Mouse (Mus musculus): Measurements from ENCODE around the gene Igtp. TPM values are rescaled to one million over a fixed set of nuclear protein-coding genes. Genes with fewer than 3 reads are reported as not detected.
"Not testable (repeated sequence)": the region's sequence is repeated elsewhere in the genome, so short reads cannot be mapped to it uniquely, and the experiment has no call there.

The Igtp gene
- total and polyA plus RNA-seq, 2 experiments from 2014 or later: 2.1 to 6.3 TPM

- Histone ChIP-seq H3K4me2 (ENCODE audit: low read depth, low read length) (no peak overlapping the region), H3K9me3 (ENCODE audit: low read length) (no peaks in the 10 kb centered on the region), H3K4me1 (ENCODE audit: insufficient read depth, low read length) (no peaks in the 10 kb centered on the region), H3K27me3 (ENCODE audit: insufficient read depth, low read length) (no peaks in the 10 kb centered on the region), H3K27ac (no peak overlapping the region), H3K4me3 (ENCODE audit: low read length) (no peak overlapping the region), H3K9ac (replicated peaks; ENCODE audit: low read length) (no peak overlapping the region), H3K36me3 (ENCODE audit: insufficient read depth, low read length) (no peaks in the 10 kb centered on the region)
- DNase-seq (ENCODE audit: low spot score) (no peak), ATAC-seq (no peak)
- no peak for TF ChIP-seq CTCF (IDR thresholded peaks at IDR 0.05; ENCODE audit: low read depth)
- 24% methylated on average over 2 of the region's 2 CpGs for WGBS
Observed at GRCm38 (mm10) chr11:58211682-58212067, 12.3 kb downstream of the Igtp start.

- ATAC-seq (no peak), DNase-seq (ENCODE audit: low spot score) (no peak)
- no peak for TF ChIP-seq CTCF (IDR thresholded peaks at IDR 0.05; ENCODE audit: low read depth)
- Histone ChIP-seq H3K27me3 (ENCODE audit: insufficient read depth, low read length) (no peaks in the 10 kb centered on the region), H3K9ac (replicated peaks; ENCODE audit: low read length) (no peak overlapping the region), H3K9me3 (ENCODE audit: low read length) (no peaks in the 10 kb centered on the region), H3K27ac (no peak overlapping the region), H3K36me3 (ENCODE audit: insufficient read depth, low read length) (no peaks in the 10 kb centered on the region), H3K4me1 (ENCODE audit: insufficient read depth, low read length) (no peaks in the 10 kb centered on the region), H3K4me3 (ENCODE audit: low read length) (no peak overlapping the region), H3K4me2 (ENCODE audit: low read depth, low read length) (no peak overlapping the region)
- 83% methylated on average over 7 of the region's 7 CpGs for WGBS
Observed at GRCm38 (mm10) chr11:58213673-58214342, 14.5 kb downstream of the Igtp start.

- no peak for TF ChIP-seq CTCF (IDR thresholded peaks at IDR 0.05; ENCODE audit: low read depth)
- H3K27me3 ChIP-seq (ENCODE audit: insufficient read depth, low read length): no peaks in the 10 kb centered on the region
- H3K4me3 ChIP-seq (ENCODE audit: low read length): peak overlapping the region; percentile 29
- no peak overlapping the region for H3K27ac ChIP-seq
- 0 out of 2 replicates have a peak overlapping the region, but pooled peaks have one; percentile 25 for H3K9ac ChIP-seq (replicated peaks; ENCODE audit: low read length)
- no peaks in the 10 kb centered on the region for H3K4me1 ChIP-seq (ENCODE audit: insufficient read depth, low read length)
- H3K36me3 ChIP-seq (ENCODE audit: insufficient read depth, low read length): no peaks in the 10 kb centered on the region
- no peaks in the 10 kb centered on the region for H3K9me3 ChIP-seq (ENCODE audit: low read length)
- H3K4me2 ChIP-seq (ENCODE audit: low read depth, low read length): peak overlapping the region; percentile 47
- ATAC-seq: peak; percentile 58; the same call in 1 of the 2 replicates
- peak; percentile 31 for DNase-seq (ENCODE audit: low spot score)
- WGBS: 48% methylated on average over 17 of the region's 17 CpGs
Observed at GRCm38 (mm10) chr11:58214391-58215048, 15.2 kb downstream of the Igtp start.

GRCm38 (mm10) chr11:58215049-58215430 is 15.7 kb downstream of the Igtp start:
- not testable (repeated sequence) for H3K9ac ChIP-seq (replicated peaks; ENCODE audit: low read length); ATAC-seq; H3K27ac ChIP-seq; H3K27me3 ChIP-seq (ENCODE audit: insufficient read depth, low read length); H3K9me3 ChIP-seq (ENCODE audit: low read length); H3K36me3 ChIP-seq (ENCODE audit: insufficient read depth, low read length); DNase-seq (ENCODE audit: low spot score); H3K4me1 ChIP-seq (ENCODE audit: insufficient read depth, low read length)
- peak overlapping the region; percentile 47; the same call in 1 of the 2 replicates for H3K4me2 ChIP-seq (ENCODE audit: low read depth, low read length)
- 33% methylated on average over 2 of the region's 3 CpGs for WGBS
- H3K4me3 ChIP-seq (ENCODE audit: low read length): peak overlapping the region; percentile 29; the same call in 1 of the 2 replicates

GRCm38 (mm10) chr11:58215814-58216213 is 16.5 kb downstream of the Igtp start:
- DNase-seq (ENCODE audit: low spot score) (no peak), ATAC-seq (no peak)
- Histone ChIP-seq H3K9ac (replicated peaks; ENCODE audit: low read length) (no peak overlapping the region), H3K4me3 (ENCODE audit: low read length) (no peak overlapping the region), H3K27me3 (ENCODE audit: insufficient read depth, low read length) (no peaks in the 10 kb centered on the region), H3K4me2 (ENCODE audit: low read depth, low read length) (no peak overlapping the region), H3K9me3 (ENCODE audit: low read length) (no peaks in the 10 kb centered on the region), H3K4me1 (ENCODE audit: insufficient read depth, low read length) (no peaks in the 10 kb centered on the region), H3K27ac (no peak overlapping the region), H3K36me3 (ENCODE audit: insufficient read depth, low read length) (no peaks in the 10 kb centered on the region)
- 88% methylated on average over 5 of the region's 5 CpGs for WGBS
- no peak for TF ChIP-seq CTCF (IDR thresholded peaks at IDR 0.05; ENCODE audit: low read depth)

- no peak overlapping the region for H3K4me3 ChIP-seq (ENCODE audit: low read length)
- no peak for DNase-seq (ENCODE audit: low spot score)
Observed at GRCm38 (mm10) chr11:58216823-58217222, 17.5 kb downstream of the Igtp start.

GRCm38 (mm10) chr11:58223751-58224150 is 24.4 kb downstream of the Igtp start:
- Histone ChIP-seq H3K36me3 (ENCODE audit: insufficient read depth, low read length) (no peaks in the 10 kb centered on the region), H3K9ac (replicated peaks; ENCODE audit: low read length) (no peak overlapping the region), H3K9me3 (ENCODE audit: low read length) (no peaks in the 10 kb centered on the region), H3K4me1 (ENCODE audit: insufficient read depth, low read length) (no peaks in the 10 kb centered on the region), H3K27me3 (ENCODE audit: insufficient read depth, low read length) (no peaks in the 10 kb centered on the region), H3K4me2 (ENCODE audit: low read depth, low read length) (no peak overlapping the region), H3K4me3 (ENCODE audit: low read length) (no peak overlapping the region), H3K27ac (no peak overlapping the region)
- no peak for ATAC-seq
- WGBS: 30% methylated on average over 4 of the region's 4 CpGs
- DNase-seq (ENCODE audit: low spot score): peak; percentile 52
- TF ChIP-seq CTCF (IDR thresholded peaks at IDR 0.05; ENCODE audit: low read depth): no peak

More at GRCm38 (mm10) chr11:58216823-58217222, 17.5 kb downstream of the Igtp start:
- TF ChIP-seq CTCF (IDR thresholded peaks at IDR 0.05; ENCODE audit: low read depth): no peak
- no peaks in the 10 kb centered on the region for H3K36me3 ChIP-seq (ENCODE audit: insufficient read depth, low read length)
- WGBS: 85% methylated on average over 6 of the region's 6 CpGs
- H3K9ac ChIP-seq (replicated peaks; ENCODE audit: low read length): no peak overlapping the region
- H3K27ac ChIP-seq: no peak overlapping the region
- ATAC-seq: no peak
- no peaks in the 10 kb centered on the region for H3K27me3 ChIP-seq (ENCODE audit: insufficient read depth, low read length)
- H3K4me1 ChIP-seq (ENCODE audit: insufficient read depth, low read length): no peaks in the 10 kb centered on the region
- H3K4me2 ChIP-seq (ENCODE audit: low read depth, low read length): no peak overlapping the region
- no peaks in the 10 kb centered on the region for H3K9me3 ChIP-seq (ENCODE audit: low read length)
